26 mouse cellular contexts compared by ENCODE assay signal in the genomic region with DNA sequence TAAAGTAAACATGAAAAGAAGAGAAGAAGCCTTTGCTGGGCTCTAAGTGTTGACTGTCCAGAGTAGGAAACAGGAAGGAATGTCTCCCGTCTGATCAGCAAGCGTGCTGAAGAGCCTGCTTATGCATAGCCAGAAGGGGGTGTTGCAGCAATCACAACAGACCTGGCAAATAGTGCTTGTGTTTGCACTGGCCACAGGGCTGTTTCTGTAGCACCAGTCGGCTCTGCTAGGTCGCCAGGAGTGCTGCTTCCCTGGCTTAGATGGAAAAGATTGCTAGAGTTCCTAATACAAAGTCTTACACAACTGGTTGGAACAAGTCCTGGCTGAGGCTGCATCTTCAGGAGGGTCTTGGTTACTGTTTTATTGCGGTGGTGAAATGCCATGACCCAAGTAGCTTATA. TPM values are rescaled to one million over a fixed set of nuclear protein-coding genes. Genes with fewer than 3 reads are reported as not detected.
A peak's percentile ranks its signal among the peaks of the same experiment; 100 is the strongest.
DNase-seq lines count a peak whose midpoint lies in the region; ATAC-seq and TF ChIP-seq lines count a peak whose summit lies in the region.
"Had no signal": no experiment of that assay in that cellular context is flagged by ENCODE, and none has a peak within 500 bp of the region (broad histone marks: within the 10 kb centered on the region; RNA-seq: fewer than 3 reads in every experiment).

No protein-coding gene starts in this region.

- no peak for TF ChIP-seq POLR2A in liver, adult 2 months (IDR thresholded peaks at IDR 0.05; ENCODE audit: extremely low read depth, insufficient read depth, low read length)

- WGBS in liver, adult 2 months = 36% methylated on average over 5 of the region's 5 CpGs
- 76% methylated on average over 5 of the region's 5 CpGs for WGBS in liver, embryonic 14.5 days (ENCODE audit: insufficient replicate concordance)
- 39% methylated on average over 5 of the region's 5 CpGs for WGBS in lung, postnatal 0 days
- WGBS in stomach, postnatal 0 days = 66% methylated on average over 5 of the region's 5 CpGs

- no peak overlapping the region for H3K4me3 ChIP-seq in liver, adult 2 months (ENCODE audit: insufficient read depth, low read depth, low read length)
- no peak overlapping the region for H3K4me3 ChIP-seq in liver, embryonic 14.5 days (ENCODE audit: insufficient read depth in 1 of 2, low read depth in 2 of 2, low read length in 2 of 2)
- no peak overlapping the region for H3K4me3 ChIP-seq in lung, postnatal 0 days (ENCODE audit: low read depth, low read length)
- no peak overlapping the region for H3K4me3 ChIP-seq in stomach, postnatal 0 days (ENCODE audit: low read depth, low read length)
- H3K4me3 ChIP-seq: forebrain, embryonic 15.5 days; hindbrain, embryonic 12.5 days; intestine, embryonic 15.5 days; left cerebral cortex, adult 2 months; limb, embryonic 12.5 days; liver, embryonic 15.5 days; midbrain, embryonic 15.5 days; neural tube, embryonic 15.5 days had no signal

- H3K4me1 ChIP-seq in liver, adult 2 months (ENCODE audit: control insufficient read depth, insufficient read depth, low read length) = no peaks in the 10 kb centered on the region
- H3K4me1 ChIP-seq in liver, embryonic 14.5 days (replicated peaks; ENCODE audit: control insufficient read depth in 2 of 2, insufficient read depth in 2 of 2, low read length in 1 of 2) = no peaks in the 10 kb centered on the region
- no peaks in the 10 kb centered on the region for H3K4me1 ChIP-seq in lung, postnatal 0 days (ENCODE audit: insufficient read depth, low read depth, low read length)
- H3K4me1 ChIP-seq in stomach, postnatal 0 days (replicated peaks; ENCODE audit: control insufficient read depth, insufficient read depth) = no peaks in the 10 kb centered on the region
- H3K4me1 ChIP-seq: forebrain, embryonic 15.5 days; hindbrain, embryonic 12.5 days; intestine, embryonic 15.5 days; limb, embryonic 12.5 days; liver, embryonic 15.5 days; midbrain, embryonic 15.5 days; neural tube, embryonic 15.5 days had no signal

- no peaks in the 10 kb centered on the region for H3K79me2 ChIP-seq in liver, adult 2 months (ENCODE audit: control insufficient read depth, insufficient read depth, low read length)

- peak; percentile 49 for TF ChIP-seq CTCF in liver, adult 2 months (IDR thresholded peaks at IDR 0.05; ENCODE audit: low read depth, low read length)
- peak; percentile 30 for TF ChIP-seq CTCF in liver, embryonic 14.5 days (IDR thresholded peaks at IDR 0.05; ENCODE audit: low read depth)
- peak; percentile 52 for TF ChIP-seq CTCF in lung, postnatal 0 days (IDR thresholded peaks at IDR 0.05)
- peak; percentile 30 for TF ChIP-seq CTCF in stomach, postnatal 0 days (IDR thresholded peaks at IDR 0.05; ENCODE audit: low read depth)

- ATAC-seq in liver, embryonic 14.5 days (ENCODE audit: insufficient read depth) = no peak
- ATAC-seq in lung, postnatal 0 days = peak; percentile 81
- no peak for ATAC-seq in stomach, postnatal 0 days (ENCODE audit: low FRiP score, low TSS enrichment)
- ATAC-seq: CD4-positive, CD25-positive, alpha-beta regulatory T cell, adult 4 months; forebrain, embryonic 15.5 days; hindbrain, postnatal 0 days; intestine, embryonic 15.5 days; midbrain, embryonic 15.5 days had no signal

- DNase-seq in liver, adult 2 months (ENCODE audit: extremely low read depth, low read depth, low spot score) = peak; percentile 68
- no peak for DNase-seq in liver
- DNase-seq in liver, embryonic 14.5 days (ENCODE audit: low read depth in 3 of 3, low spot score in 3 of 3) = no peak
- DNase-seq in lung, postnatal 0 days (ENCODE audit: low spot score) = peak; percentile 58
- DNase-seq in stomach, postnatal 0 days (ENCODE audit: low spot score) = no peak
- no peak for DNase-seq in urinary bladder, adult 18-20 months (ENCODE audit: low spot score in 2 of 2)
- DNase-seq in spleen, postnatal 4 days (ENCODE audit: low spot score in 2 of 2) = no peak
- DNase-seq: adrenal gland, postnatal 14 days; cerebellum, adult 11 months; cerebellum, adult 9-10 months; cerebellum, postnatal 36 days; kidney, adult 9 months; kidney, postnatal 25 days; right cerebral cortex, adult 18-20 months; spleen, adult 18-20 months; thymus, adult 2 months had no signal

- no peaks in the 10 kb centered on the region for H3K27me3 ChIP-seq in liver, adult 2 months (ENCODE audit: control insufficient read depth, insufficient read depth, low read length)
- no peaks in the 10 kb centered on the region for H3K27me3 ChIP-seq in liver, embryonic 14.5 days (ENCODE audit: control insufficient read depth, insufficient read depth, low read length)
- no peaks in the 10 kb centered on the region for H3K27me3 ChIP-seq in lung, postnatal 0 days (replicated peaks; ENCODE audit: insufficient read depth, low read length)
- no peaks in the 10 kb centered on the region for H3K27me3 ChIP-seq in stomach, postnatal 0 days (ENCODE audit: control insufficient read depth, insufficient read depth, low read length)
- H3K27me3 ChIP-seq: forebrain, embryonic 15.5 days; hindbrain, embryonic 12.5 days; intestine, embryonic 15.5 days; limb, embryonic 12.5 days; liver, embryonic 15.5 days; midbrain, embryonic 15.5 days; neural tube, embryonic 15.5 days had no signal

- H3K9ac ChIP-seq in liver, adult 2 months (ENCODE audit: low read depth, low read length) = no peak overlapping the region
- no peak overlapping the region for H3K9ac ChIP-seq in liver, embryonic 14.5 days (replicated peaks)
- H3K9ac ChIP-seq in lung, postnatal 0 days (replicated peaks; ENCODE audit: low read depth) = no peak overlapping the region
- H3K9ac ChIP-seq in stomach, postnatal 0 days (ENCODE audit: low read length) = no peak overlapping the region
- H3K9ac ChIP-seq: forebrain, embryonic 15.5 days; hindbrain, embryonic 12.5 days; intestine, embryonic 15.5 days; limb, embryonic 12.5 days; liver, embryonic 15.5 days; midbrain, embryonic 15.5 days; neural tube, embryonic 15.5 days had no signal

- no peak overlapping the region for H3K27ac ChIP-seq in liver, adult 2 months (replicated peaks; ENCODE audit: insufficient read depth, low read depth, low read length)
- H3K27ac ChIP-seq in liver, embryonic 14.5 days = no peak overlapping the region
- peak overlapping the region; percentile 55; the same call in 1 of the 2 replicates for H3K27ac ChIP-seq in lung, postnatal 0 days (ENCODE audit: low read length)
- H3K27ac ChIP-seq in stomach, postnatal 0 days (replicated peaks) = no peak overlapping the region
- H3K27ac ChIP-seq: forebrain, embryonic 15.5 days; hindbrain, embryonic 12.5 days; hindbrain, postnatal 0 days; intestine, embryonic 15.5 days; left cerebral cortex, adult 2 months; limb, embryonic 12.5 days; liver, embryonic 15.5 days; midbrain, embryonic 15.5 days; neural tube, embryonic 15.5 days had no signal

- TF ChIP-seq EP300 in liver, embryonic 14.5 days (IDR thresholded peaks at IDR 0.05; ENCODE audit: low read depth) = no peak
- no peak for TF ChIP-seq EP300 in lung, postnatal 0 days (IDR thresholded peaks at IDR 0.05)
- no peak for TF ChIP-seq EP300 in stomach, postnatal 0 days (optimal IDR thresholded peaks at IDR 0.05)

- no peaks in the 10 kb centered on the region for H3K36me3 ChIP-seq in liver, adult 2 months (ENCODE audit: control insufficient read depth, insufficient read depth, low read length)
- H3K36me3 ChIP-seq in liver, embryonic 14.5 days (replicated peaks; ENCODE audit: control insufficient read depth, insufficient read depth, low read depth) = peaks cover 87% of the 10 kb centered on the region
- no peaks in the 10 kb centered on the region for H3K36me3 ChIP-seq in lung, postnatal 0 days (ENCODE audit: insufficient read depth, low read length)
- peaks cover 5% of the 10 kb centered on the region; the same call in 1 of the 2 replicates for H3K36me3 ChIP-seq in stomach, postnatal 0 days (ENCODE audit: control insufficient read depth, insufficient read depth, low read length)
- H3K36me3 ChIP-seq: forebrain, embryonic 15.5 days; midbrain, embryonic 15.5 days; neural tube, embryonic 15.5 days had no signal

- H3K4me2 ChIP-seq in liver, embryonic 14.5 days (ENCODE audit: low read depth) = no peak overlapping the region
- H3K4me2 ChIP-seq in lung, postnatal 0 days (replicated peaks; ENCODE audit: low read depth, low read length) = no peak overlapping the region
- H3K4me2 ChIP-seq in stomach, postnatal 0 days (replicated peaks; ENCODE audit: low read depth) = no peak overlapping the region
- H3K4me2 ChIP-seq: forebrain, embryonic 15.5 days; hindbrain, embryonic 12.5 days; intestine, embryonic 15.5 days; limb, embryonic 12.5 days; liver, embryonic 15.5 days; midbrain, embryonic 15.5 days; neural tube, embryonic 15.5 days had no signal

- H3K9me3 ChIP-seq in liver, embryonic 14.5 days (ENCODE audit: control insufficient read depth, low read length) = no peaks in the 10 kb centered on the region
- no peaks in the 10 kb centered on the region for H3K9me3 ChIP-seq in lung, postnatal 0 days (ENCODE audit: low read length)
- H3K9me3 ChIP-seq in stomach, postnatal 0 days (ENCODE audit: control insufficient read depth, low read length) = no peaks in the 10 kb centered on the region
- H3K9me3 ChIP-seq: forebrain, embryonic 15.5 days; hindbrain, embryonic 12.5 days; intestine, embryonic 15.5 days; limb, embryonic 12.5 days; liver, embryonic 15.5 days; midbrain, embryonic 15.5 days; neural tube, embryonic 15.5 days had no signal

RNA-seq across cellular contexts. Expression of a gene that starts 25.5 kb away (rescaled TPM):
- 0.07 and 0.09 TPM in 2 replicates for total RNA-seq in liver, adult 2 months (2014; rRNA removed)
- polyA plus RNA-seq in liver, adult 2 months (2012; rRNA removed) = 0.02 TPM in 1 of 2 replicates, not detected in the other
- polyA plus RNA-seq in liver, embryonic 14.5 days (2012; rRNA removed) = 3.3 and 4.9 TPM in 2 replicates
- 8.3 and 9.9 TPM in 2 replicates for polyA plus RNA-seq in liver, embryonic 14.5 days (2014; fragmentation: Nextera tagmentation; extraction: Ambion mirVana)
- 0.45 and 0.54 TPM in 2 replicates for polyA plus RNA-seq in lung, postnatal 0 days (2015; fragmentation: Nextera tagmentation; extraction: Ambion mirVana)
- polyA plus RNA-seq in stomach, postnatal 0 days (2015; fragmentation: Nextera tagmentation; extraction: Ambion mirVana) = 0.63 and 1.1 TPM in 2 replicates

Comparison
In these comparisons a context has a peak if more than half of its experiments do, and no peak if none do; other contexts are left out.
1. DNase-seq: peak in liver, adult 2 months (single experiment) and lung, postnatal 0 days (single experiment); none in liver (single experiment), liver, embryonic 14.5 days (0 of 3), stomach, postnatal 0 days (single experiment), urinary bladder, adult 18-20 months (0 of 2) and spleen, postnatal 4 days (0 of 2).
2. Peak in every context shown above with its lines, with median percentiles within 50 percentile points of each other: CTCF ChIP-seq.